Mouse (Mus musculus) ovary, postnatal 36 days (tissue): ENCODE results near the gene Nav2.

Experiments used
- DNase-seq: peaks from one replicate; pipeline ENCODE4 v3.0.0; 2022; ENCODE audit warnings: low spot score, mixed read lengths

Nav2 gene

DNA sequence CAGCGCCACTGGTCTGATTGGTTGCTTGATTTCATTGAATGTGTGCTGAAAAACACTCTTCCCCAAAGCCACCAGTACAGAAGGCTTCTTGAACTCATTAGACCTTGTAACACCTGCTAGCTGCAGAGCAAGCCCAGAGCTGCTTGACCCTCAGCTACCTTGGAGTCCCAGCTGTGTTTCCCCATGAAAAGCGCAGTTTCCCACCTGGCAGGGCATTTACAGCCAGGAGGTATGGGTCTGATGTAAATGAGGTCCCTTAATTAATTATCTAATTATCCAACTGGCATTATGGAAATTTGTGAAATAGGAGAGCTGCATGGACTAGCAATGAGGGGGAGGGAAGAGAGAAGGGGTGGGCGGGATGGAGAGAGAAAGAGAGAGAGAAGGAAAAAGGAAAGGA is 500.7 kb downstream of the Nav2 start:
- DNase-seq, result no peak

DNA sequence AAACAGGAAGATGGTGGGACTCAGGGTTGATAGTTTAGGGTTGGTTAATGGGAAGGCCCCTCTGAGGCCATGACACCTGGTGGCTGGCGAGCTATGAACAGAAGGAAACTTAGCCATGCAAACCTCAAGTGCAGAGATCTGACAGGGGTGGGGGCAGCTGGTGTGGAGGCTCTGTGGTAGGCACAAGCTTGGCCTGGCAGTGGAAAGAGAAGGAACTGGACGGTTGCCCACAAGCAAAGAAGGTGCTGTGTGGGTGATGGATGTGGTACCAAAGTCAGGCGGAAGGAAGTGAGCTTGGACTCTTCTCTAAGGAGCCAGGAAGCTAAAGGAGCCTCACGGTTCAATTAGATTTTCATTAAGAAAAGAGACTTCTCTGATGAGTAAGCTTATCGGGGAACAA is 501.7 kb downstream of the Nav2 start:
- DNase-seq, result no peak

DNA sequence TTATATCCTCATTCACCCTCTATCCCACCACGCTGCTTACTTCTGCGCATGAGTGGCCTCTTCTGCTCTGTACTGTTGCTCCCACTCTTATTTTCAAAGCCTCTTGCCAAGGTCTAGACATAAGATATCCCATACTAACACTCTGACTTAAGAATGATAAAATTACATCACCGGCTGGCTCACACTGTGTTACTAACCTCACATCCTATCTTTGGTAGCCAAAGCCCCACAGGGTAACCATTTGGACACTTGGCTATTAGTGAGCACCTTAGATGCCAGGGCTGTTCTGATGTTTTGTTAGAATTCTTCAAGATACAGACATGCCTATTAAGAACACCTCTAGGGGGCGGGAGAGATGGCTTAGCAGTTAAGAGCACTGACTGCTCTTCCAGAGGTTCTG is 502.4 kb downstream of the Nav2 start:
- no peak for DNase-seq

DNA sequence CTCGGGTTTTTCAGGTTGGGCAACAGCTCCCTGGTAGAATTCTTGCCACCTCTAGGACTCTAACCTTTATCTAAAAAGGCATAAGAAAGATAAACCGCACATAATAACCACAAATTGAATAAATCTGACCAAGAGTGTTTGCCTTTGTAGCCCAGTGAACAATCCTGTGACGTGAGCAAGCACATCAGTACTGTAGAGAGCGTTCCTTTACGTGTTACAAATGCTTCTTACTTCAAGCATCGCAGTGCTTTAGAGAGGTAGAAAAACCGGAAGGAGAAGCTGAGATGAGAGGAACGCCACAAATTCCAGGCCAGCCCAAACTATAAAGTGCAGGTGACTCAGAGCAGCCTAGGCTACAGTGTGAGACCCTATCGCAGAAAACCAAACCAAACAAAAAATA is 503.3 kb downstream of the Nav2 start:
- DNase-seq, result no peak

DNA sequence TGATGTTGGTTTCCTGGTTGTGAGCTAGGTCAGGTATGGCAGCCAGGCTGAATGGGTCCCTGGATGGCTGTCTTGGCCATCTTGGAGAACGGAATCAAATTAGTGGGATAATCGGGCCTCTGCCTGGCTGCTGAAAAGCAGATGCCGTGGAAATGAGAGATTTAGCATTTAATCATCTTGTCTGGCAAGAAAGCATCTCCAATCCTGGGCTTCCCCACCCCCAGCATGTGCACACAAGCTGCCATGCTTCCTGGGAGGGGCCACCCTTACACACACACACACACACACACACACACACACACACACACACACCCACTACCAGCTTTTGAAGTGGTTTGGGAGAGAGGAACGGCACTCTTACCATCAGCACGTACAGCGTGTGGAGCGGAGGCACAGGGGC is 506.6 kb downstream of the Nav2 start:
- no peak for DNase-seq

DNA sequence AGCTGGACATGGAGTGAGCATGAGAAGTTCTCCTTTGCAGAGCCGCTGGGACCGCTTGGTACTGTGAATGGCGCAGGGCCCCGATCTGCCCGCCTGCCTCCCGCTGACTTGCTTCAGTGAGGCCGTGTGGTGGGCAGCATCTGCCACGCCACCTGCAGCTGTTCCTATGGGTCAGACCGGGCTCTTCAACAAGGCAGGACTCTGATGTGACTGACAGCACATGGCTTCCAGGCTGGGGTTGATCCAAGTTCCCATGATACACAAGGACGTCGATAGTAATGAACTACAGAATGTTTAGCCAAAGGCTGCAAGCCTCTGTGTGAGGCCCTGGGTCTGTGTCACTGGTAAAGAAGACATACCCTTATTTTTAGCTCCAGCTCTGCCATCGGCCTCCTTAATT is 507.2 kb downstream of the Nav2 start:
- DNase-seq, result no peak

DNA sequence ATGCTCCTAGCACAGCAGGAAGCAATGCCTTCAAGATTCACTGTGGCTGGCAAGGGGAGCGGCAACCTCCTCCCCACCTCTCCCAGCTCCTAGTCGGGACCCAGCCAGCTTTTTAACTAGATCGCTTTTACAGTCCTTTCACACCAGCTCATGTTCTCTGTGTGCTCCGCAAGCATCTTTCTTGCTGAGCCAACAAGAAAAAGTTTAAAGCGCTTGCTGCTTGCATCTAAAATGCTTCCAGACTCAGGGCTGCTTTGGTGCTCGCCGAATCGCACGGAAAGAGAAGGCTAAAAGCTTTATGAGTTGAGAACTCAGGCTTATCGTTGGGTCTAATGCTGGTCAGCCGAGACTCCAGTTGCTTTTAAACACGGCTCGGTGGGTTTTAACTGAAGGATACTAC is 510.3 kb downstream of the Nav2 start:
- DNase-seq, result no peak

DNA sequence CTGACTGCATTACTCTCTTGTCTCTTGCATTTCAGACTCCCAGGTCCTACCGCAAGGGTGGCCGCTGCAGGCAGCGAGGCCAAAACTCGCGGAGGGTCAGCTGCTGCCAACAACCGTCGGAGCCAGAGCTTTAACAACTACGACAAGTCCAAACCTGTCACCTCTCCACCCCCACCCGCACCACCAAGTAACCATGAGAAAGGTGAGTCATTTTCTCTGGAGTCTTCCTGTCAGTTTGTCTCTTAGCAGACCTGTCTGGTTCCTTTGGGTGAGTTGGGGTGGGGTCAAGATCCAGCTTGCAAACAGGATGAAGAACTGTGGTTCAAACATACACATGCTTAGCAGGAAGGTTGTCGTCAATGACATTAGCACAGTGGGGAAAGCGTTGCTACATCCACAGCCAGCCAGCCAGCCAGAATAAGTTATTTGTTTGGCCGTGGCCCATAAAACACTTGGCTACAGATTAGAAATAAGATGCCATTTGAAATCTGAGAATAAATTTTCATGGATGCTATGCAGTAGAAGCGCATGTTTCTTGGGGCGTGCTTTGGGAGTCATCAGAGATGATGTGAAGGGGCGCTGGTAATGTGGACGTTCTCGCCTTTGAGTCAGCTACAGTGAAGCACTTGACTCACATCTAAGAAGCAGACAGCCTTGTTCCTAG is 511.8 kb downstream of the Nav2 start:
- no peak for DNase-seq

DNA sequence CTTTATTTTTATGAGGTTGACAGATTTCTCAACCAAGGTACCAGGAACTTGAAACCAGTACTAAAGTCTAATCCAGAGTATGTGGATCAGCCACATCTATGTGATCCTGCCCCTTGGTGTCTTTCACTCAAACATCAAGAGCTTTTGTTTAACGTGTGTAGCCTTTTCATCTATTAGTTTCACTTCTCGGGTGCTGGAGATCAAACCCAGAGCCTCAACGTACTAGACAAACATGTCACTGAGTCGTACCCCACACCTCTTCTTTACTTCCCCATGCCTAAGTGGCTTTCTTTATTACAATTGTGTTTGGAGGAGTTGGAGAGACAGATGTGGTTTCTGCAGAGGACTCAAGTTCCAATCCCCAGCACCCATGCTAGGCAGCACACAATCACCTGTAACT is 512.7 kb downstream of the Nav2 start:
- DNase-seq, result no peak

DNA sequence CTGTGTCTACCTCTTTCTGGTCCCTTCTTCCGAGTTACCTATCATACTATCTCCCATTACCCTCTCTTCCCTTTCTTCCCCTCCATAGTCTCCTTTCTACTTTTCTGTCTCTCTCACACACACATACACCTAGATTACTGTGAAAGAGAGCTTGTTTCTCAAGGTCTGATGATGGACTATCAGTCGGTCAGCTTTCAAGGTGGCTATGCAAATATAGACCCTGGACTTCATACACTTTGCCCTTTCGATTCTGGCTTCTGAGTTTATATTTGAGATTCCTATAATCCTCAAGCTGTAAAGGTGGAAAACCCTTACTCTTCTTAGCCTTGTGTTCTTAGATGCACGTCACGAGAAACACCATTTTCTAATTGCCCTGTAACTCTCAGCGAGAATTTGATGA is 515.4 kb downstream of the Nav2 start:
- no peak for DNase-seq

DNA sequence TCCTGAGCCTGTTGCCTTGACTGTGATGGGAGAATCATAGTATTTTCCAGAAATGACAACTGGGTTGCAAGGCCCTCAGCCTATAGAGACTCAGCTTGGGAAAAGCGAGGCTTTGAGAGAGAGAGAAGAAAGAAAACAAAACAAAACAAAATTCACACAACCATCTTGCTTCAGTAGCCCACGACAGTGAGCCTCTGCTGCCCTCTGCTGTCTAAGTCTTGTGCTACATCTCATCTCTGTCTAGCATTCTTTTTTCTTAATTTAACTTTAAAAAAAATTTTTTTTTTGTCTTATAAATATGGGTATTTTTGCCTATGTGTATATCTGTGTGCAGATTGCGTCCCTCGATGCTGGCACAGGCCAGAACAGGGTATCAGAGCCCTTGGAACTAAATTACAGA is 517.5 kb downstream of the Nav2 start:
- no peak for DNase-seq

DNA sequence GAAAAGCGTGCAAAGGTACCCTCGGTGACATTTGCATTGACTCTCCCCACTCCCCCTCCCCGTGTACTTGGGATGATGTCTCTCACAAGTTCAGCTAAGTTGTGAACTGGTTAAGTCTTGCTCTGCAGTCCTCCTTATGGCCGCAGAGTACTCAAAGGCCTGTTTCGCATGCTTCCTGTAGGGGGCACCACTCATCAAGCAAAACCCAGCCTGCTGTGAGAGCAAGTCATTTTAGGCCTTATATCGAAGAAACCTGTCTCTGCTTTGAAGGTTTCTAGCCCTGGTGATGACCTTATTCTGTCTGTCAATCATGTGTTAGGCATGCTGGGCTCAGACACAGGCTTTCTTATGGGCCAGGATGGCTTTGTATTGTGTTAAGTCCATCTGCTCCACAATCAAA is 519.3 kb downstream of the Nav2 start:
- DNase-seq, result no peak

DNA sequence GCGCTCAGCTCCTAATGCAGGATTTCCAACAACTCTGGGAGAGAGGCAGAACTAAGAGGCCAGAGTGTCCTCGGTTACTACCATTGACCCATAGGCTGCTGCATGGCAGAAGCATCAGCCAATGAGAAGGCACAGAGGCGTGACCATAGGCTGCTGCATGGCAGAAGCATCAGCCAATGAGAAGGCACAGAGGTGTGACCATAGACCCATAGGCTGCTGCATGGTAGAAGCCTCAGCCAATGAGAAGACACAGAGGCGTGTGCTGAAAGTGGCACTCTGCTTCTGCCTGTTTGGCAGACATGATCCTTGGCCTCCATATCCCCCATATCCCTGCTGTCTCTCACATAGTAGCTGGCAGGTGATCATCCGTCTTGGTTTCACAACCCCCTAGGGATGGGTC is 520.4 kb downstream of the Nav2 start:
- DNase-seq, result no peak

DNA sequence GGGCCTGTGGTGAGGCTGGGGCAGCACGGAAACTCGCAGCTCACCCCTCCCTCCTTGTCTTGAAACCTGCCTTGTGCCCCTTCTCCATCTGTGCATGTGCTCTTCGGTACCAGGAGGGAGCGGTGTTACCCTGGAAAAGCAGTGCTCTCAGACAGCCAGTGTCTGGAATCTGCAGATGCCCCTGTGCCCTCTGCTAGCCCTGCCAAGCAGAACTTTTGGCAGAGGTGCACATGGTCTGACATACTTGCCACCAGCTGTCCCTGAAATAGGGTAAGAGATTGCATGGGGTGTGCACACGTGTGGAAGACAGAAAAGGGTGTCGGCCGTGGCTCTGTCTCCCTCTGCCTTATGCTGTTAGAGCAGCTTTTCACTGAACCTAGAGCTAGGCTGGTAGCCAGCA is 522.3 kb downstream of the Nav2 start:
- no peak for DNase-seq

DNA sequence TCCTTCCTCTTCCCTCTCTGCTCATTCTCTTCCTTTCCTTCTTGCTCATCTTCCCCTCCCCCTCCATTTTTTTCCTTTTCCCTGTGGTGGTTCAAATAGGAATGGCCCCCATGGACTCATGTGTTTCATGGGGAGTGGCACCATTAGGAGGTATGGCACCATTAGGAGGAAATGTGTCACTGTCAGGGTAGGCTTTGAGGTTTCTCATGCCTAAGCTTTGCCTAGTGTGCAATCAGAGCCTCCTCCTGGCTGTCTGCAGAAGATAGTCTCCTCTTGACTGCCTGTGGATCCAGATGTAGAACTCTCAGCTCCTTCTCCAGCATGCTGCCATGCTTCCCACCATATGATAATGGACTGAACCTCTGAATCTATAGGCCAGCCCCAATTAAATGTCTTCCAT is 525.4 kb downstream of the Nav2 start:
- no peak for DNase-seq

DNA sequence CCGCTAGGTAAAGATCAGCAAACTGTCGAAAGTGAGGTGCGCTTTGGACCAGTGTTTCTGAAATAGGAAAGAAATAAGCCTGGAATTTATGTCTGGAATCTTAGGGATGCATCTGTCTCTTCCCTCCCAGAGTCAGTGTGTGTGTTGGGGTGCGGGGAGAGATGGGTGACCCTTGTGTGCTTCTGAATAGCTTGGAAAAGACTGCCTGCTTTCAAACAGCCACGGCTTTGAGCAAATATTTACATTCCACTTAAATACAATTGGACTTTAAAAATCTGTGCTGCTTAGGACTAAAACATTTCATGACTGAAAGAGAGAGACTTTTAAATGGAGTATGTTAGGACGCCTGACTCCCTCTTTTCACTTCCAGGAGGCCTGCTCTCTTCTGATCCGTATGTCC is 528.0 kb downstream of the Nav2 start:
- DNase-seq, result no peak

DNA sequence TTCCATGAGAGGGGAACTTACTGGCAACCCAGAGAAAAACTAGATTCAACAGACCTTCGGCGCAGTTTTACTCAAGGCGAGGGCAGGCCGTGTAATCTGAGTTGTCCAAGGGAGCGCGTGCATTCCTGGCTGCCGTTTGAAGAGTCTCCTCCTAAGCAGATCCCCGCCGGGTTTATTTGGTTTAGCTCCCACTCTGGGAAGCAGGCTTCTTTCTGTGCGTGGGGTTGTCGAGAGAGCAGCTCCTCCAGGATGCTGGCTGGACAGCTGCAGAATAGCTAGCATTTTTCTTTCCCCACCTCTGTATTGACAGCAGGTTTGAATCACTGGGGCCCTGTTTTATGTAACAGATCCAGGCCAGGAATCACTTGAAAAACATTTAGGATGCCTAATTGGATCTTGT is 529.4 kb downstream of the Nav2 start:
- no peak for DNase-seq

DNA sequence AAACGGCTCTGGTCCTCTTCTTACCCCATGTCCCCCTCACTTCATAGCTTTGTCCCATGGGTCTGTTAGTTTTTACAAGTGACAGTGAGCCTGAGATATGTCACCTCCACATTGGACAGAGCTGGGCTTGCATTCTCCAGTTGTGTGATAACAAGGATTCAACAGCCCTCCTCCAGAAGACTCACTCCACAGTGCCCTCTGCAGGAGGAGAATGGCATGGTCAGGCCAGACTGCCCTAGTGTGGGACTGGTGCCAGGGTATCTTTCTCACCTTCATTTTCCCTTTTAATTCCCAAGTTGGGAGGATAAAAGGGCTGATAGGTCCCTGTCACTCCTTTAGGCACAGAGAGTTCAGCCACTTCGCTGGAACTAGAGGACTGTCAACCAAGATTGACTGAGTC is 530.6 kb downstream of the Nav2 start:
- no peak for DNase-seq

DNA sequence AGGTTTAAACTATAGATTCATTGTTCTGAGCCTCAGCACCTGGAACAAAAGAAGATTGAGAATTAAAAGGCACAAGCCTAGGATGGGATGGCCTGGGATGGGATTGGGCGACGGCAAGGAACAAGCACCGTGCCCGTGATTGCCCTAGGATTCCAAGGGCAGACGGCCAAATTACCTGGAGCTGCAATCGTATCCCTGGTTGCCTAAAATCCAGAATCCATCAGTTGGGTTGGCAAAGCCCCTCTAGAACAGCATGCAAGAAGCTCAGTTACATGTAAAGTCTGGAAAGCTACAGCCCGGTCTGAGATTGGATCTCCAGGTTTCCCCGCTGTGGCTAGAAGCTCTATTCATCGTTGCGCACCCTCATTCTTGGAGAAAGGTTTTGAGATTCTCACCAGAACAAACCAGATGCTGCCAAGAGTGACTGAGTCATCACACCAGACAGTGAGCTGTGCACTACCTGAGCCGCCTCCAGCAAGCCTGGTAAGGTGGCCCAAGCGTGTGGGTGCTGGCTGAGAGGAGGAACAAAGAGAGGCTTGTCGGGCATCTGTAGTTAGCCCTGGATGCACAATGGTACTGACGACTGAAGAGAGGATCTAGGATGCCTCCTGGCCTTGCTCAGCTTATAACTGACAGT is 531.9 kb downstream of the Nav2 start:
- no peak for DNase-seq

DNA sequence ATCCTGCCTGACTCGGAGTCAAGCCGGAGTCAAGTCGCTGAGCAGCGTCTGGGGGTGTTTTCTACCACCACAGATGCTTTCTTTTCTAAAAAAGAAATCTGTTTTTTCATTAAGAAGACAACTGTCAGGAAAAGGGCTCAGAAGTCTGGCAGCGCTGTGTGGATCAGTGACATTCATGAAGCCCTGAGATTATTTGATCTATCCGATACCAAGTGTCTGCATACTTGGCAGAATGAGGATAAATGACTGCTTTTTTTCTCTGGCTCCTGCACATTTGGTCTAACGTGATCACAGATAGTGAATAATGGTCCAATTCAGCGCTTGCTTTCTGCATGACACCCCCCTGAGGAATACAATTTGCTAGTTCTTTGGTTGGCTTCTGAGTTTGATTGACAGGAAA is 533.7 kb downstream of the Nav2 start:
- DNase-seq, result no peak

DNA sequence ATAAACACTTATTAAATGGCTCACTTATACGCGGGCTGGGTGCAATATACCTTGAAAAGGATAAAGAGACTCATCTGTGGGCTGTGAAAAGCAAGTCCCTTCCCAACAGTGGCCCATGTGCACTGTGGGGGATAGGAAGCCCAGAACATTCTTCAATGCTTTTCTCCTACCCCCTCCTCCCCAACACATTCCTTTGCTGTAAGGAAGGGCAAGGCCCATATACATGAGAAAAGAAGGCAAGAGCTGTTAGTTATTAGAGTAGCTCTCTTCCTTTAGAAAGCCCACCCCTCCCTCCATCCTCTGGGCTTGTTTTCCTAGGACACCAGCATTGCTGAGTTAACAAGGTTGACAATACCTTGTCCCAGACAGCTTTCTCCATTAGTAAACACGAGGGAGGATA is 540.1 kb downstream of the Nav2 start:
- no peak for DNase-seq

DNA sequence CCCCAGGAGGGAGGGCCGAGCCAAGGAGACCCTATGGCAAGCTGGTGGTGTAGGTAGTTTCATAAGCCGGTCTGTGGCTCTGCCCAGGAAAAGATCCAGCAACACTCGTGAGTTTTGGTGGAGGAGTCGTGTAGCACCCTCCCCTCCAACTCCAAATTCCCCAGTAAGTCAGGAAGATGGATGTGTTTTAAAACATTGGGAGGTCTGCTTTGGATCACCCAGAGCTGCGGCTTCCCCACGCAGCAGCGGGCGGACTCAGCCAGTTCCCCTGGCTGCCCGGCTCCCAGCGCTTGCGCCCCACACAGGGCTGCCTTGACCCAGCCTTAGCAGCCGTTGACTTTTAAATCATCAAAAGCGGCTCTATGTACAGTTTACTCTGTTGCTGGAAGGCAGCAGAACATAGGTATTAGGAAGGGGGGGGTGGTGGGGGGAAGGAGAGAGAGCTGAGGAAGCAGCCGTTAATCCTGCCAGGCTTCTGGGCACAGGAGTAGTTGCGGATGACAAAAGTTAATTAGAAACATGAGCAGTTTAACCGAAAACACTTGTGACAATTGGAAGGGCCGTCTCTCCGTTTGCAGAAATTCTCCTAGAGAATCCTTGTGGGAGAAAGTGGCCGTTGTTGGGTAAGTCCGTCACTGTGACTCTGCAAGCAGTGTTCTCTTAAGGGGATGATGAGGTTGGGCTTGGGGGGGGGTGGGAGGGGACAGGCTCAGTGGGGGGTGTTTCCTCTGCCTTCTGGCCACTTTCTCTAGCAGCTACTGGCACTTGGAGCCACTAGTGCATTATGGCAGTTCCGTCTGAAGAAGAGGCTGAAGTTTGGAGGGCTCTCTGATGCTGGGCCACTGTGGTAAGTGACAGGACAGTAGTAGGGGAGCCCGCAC is 542.0 kb downstream of the Nav2 start:
- DNase-seq, result no peak

DNA sequence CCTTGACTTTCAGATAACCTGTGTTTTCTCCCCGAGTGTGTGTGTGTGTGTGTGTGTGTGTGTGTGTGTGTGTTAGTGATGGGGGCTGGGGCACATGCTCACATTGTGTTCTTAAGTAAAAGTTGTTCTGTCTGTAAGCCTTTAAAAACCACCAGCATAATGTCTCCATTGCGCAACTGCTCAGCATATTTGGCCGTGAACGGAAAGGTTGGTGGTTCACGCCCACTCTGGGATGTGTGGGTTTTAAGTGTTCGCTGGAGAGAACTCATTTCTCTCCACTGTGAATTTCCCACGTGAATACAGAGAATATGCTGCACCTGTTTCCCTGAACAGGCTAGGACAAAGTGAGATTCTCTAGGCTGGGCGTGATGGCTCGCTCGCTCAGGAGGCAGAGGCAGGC is 542.7 kb downstream of the Nav2 start:
- no peak for DNase-seq
